Mouse (Mus musculus): ENCODE results near the gene Dmwd. TPM values are rescaled to one million over a fixed set of nuclear protein-coding genes. Genes with fewer than 3 reads are reported as not detected.
A peak's percentile ranks its signal among the peaks of the same experiment; 100 is the strongest.

Gene Dmwd
- total and polyA plus RNA-seq, 3 experiments, result 47.8 to 70.9 (median 54.9) TPM

GRCm38 (mm10) chr7:19082171-19082570 is 6.1 kb downstream of the Dmwd start:
- intact Hi-C loops (cut with DNase I), result no loop called here
- DNase-seq, result peak; percentile 37 to 43
- TF ChIP-seq POLR2A (IDR thresholded peaks at IDR 0.05; ENCODE audit: insufficient read depth, low read depth, low read length) (no peak), EP300 (IDR thresholded peaks at IDR 0.05; ENCODE audit: insufficient read depth, low read depth, low read length) (no peak), CTCF (IDR thresholded peaks at IDR 0.05) (no peak)
- H3K36me3 ChIP-seq (ENCODE audit: control insufficient read depth, insufficient read depth, low read length), result peaks cover 3% of the 10 kb centered on the region
- no peaks in the 10 kb centered on the region for H3K27me3 ChIP-seq (ENCODE audit: control insufficient read depth, insufficient read depth, low read length)
- 66% methylated on average over 4 of the region's 4 CpGs for WGBS
- H3K4me1 ChIP-seq (ENCODE audit: control insufficient read depth, insufficient read depth, low read length), result peaks cover 7% of the 10 kb centered on the region
- H3K79me2 ChIP-seq (replicated peaks; ENCODE audit: control insufficient read depth, insufficient read depth, low read length), result no peaks in the 10 kb centered on the region
- no peak overlapping the region for H3K4me3 ChIP-seq
- peak overlapping the region; percentile 97 for H3K27ac ChIP-seq
- peak overlapping the region; percentile 3; the same call in 1 of the 2 replicates for H3K9ac ChIP-seq (ENCODE audit: low read depth, low read length)

- Histone ChIP-seq H3K27me3 (ENCODE audit: control insufficient read depth, insufficient read depth, low read length) (no peaks in the 10 kb centered on the region), H3K9ac (ENCODE audit: low read depth, low read length) (no peak overlapping the region), H3K36me3 (ENCODE audit: control insufficient read depth, insufficient read depth, low read length) (peaks cover 3% of the 10 kb centered on the region), H3K4me3 (no peak overlapping the region), H3K4me1 (ENCODE audit: control insufficient read depth, insufficient read depth, low read length) (peaks cover 5% of the 10 kb centered on the region), H3K27ac (peak overlapping the region; percentile 97), H3K79me2 (replicated peaks; ENCODE audit: control insufficient read depth, insufficient read depth, low read length) (no peaks in the 10 kb centered on the region)
- peak; percentile 80 to 88 for DNase-seq
- TF ChIP-seq CTCF (IDR thresholded peaks at IDR 0.05), result no peak
- TF ChIP-seq EP300 (IDR thresholded peaks at IDR 0.05; ENCODE audit: insufficient read depth, low read depth, low read length), result peak; percentile 84
- intact Hi-C loops (cut with DNase I), result no loop called here
- WGBS, result 33% methylated on average over 6 of the region's 6 CpGs
Measured at GRCm38 (mm10) chr7:19083096-19083495, 7.1 kb downstream of the Dmwd start.

- Histone ChIP-seq H3K36me3 (ENCODE audit: control insufficient read depth, insufficient read depth, low read length) (peaks cover 3% of the 10 kb centered on the region), H3K4me1 (ENCODE audit: control insufficient read depth, insufficient read depth, low read length) (peaks cover 5% of the 10 kb centered on the region), H3K27me3 (ENCODE audit: control insufficient read depth, insufficient read depth, low read length) (no peaks in the 10 kb centered on the region), H3K4me3 (peak within 1 kb of the TSS; percentile 48), H3K9ac (ENCODE audit: low read depth, low read length) (peak within 1 kb of the TSS; percentile 87), H3K27ac (peak within 1 kb of the TSS; percentile 97), H3K79me2 (replicated peaks; ENCODE audit: control insufficient read depth, insufficient read depth, low read length) (no peaks in the 10 kb centered on the region)
- intact Hi-C loops (cut with DNase I), result no loop called here
- DNase-seq, result peak; percentile 70 to 77
- TF ChIP-seq CTCF (IDR thresholded peaks at IDR 0.05), result no peak
- peak; percentile 85 for TF ChIP-seq POLR2A (IDR thresholded peaks at IDR 0.05; ENCODE audit: insufficient read depth, low read depth, low read length)
- 23% methylated on average over 10 of the region's 10 CpGs for whole genome bisulfite sequencing
Measured at GRCm38 (mm10) chr7:19083701-19084100, 7.7 kb downstream of the Dmwd start, which contains the start of gene Dmpk. Dmpk (plus strand) TSS chr7:19083849.

GRCm38 (mm10) chr7:19084277-19084771 is 8.3 kb downstream of the Dmwd start:
- peak overlapping the region; percentile 48 for H3K4me3 ChIP-seq
- TF ChIP-seq POLR2A (IDR thresholded peaks at IDR 0.05; ENCODE audit: insufficient read depth, low read depth, low read length) (0 out of 2 replicates have a peak, but pooled peaks have one; percentile 13), EP300 (IDR thresholded peaks at IDR 0.05; ENCODE audit: insufficient read depth, low read depth, low read length) (no peak), CTCF (IDR thresholded peaks at IDR 0.05) (no peak)
- no peaks in the 10 kb centered on the region for H3K27me3 ChIP-seq (ENCODE audit: control insufficient read depth, insufficient read depth, low read length)
- H3K27ac ChIP-seq, result peak overlapping the region; percentile 97
- H3K9ac ChIP-seq (ENCODE audit: low read depth, low read length), result peak overlapping the region; percentile 87
- peaks cover 5% of the 10 kb centered on the region for H3K4me1 ChIP-seq (ENCODE audit: control insufficient read depth, insufficient read depth, low read length)
- 36% methylated on average over 6 of the region's 6 CpGs for WGBS
- intact Hi-C loops (cut with DNase I), result no loop called here
- peaks cover 3% of the 10 kb centered on the region for H3K36me3 ChIP-seq (ENCODE audit: control insufficient read depth, insufficient read depth, low read length)
- no peaks in the 10 kb centered on the region for H3K79me2 ChIP-seq (replicated peaks; ENCODE audit: control insufficient read depth, insufficient read depth, low read length)
- peak; percentile 58 to 65 for DNase-seq

GRCm38 (mm10) chr7:19084921-19085473 is 9.0 kb downstream of the Dmwd start:
- Histone ChIP-seq H3K79me2 (replicated peaks; ENCODE audit: control insufficient read depth, insufficient read depth, low read length) (no peaks in the 10 kb centered on the region), H3K27me3 (ENCODE audit: control insufficient read depth, insufficient read depth, low read length) (no peaks in the 10 kb centered on the region), H3K36me3 (ENCODE audit: control insufficient read depth, insufficient read depth, low read length) (peaks cover 3% of the 10 kb centered on the region), H3K9ac (ENCODE audit: low read depth, low read length) (peak overlapping the region; percentile 87), H3K27ac (peak overlapping the region; percentile 97), H3K4me1 (ENCODE audit: control insufficient read depth, insufficient read depth, low read length) (peaks cover 5% of the 10 kb centered on the region), H3K4me3 (peak overlapping the region; percentile 48)
- TF ChIP-seq POLR2A (IDR thresholded peaks at IDR 0.05; ENCODE audit: insufficient read depth, low read depth, low read length) (no peak), CTCF (IDR thresholded peaks at IDR 0.05) (no peak), EP300 (IDR thresholded peaks at IDR 0.05; ENCODE audit: insufficient read depth, low read depth, low read length) (no peak)
- intact Hi-C loops (cut with DNase I), result no loop called here
- DNase-seq, result no peak
- 14% methylated on average over 9 of the region's 9 CpGs for WGBS

- TF ChIP-seq EP300 (IDR thresholded peaks at IDR 0.05; ENCODE audit: insufficient read depth, low read depth, low read length), result no peak
- TF ChIP-seq POLR2A (IDR thresholded peaks at IDR 0.05; ENCODE audit: insufficient read depth, low read depth, low read length), result no peak
- TF ChIP-seq CTCF (IDR thresholded peaks at IDR 0.05), result no peak
- peaks cover 3% of the 10 kb centered on the region for H3K36me3 ChIP-seq (ENCODE audit: control insufficient read depth, insufficient read depth, low read length)
- 13% methylated on average over 6 of the region's 6 CpGs for WGBS
- H3K9ac ChIP-seq (ENCODE audit: low read depth, low read length), result peak overlapping the region; percentile 87
- H3K4me3 ChIP-seq, result peak overlapping the region; percentile 48
- no peaks in the 10 kb centered on the region for H3K27me3 ChIP-seq (ENCODE audit: control insufficient read depth, insufficient read depth, low read length)
- no peaks in the 10 kb centered on the region for H3K79me2 ChIP-seq (replicated peaks; ENCODE audit: control insufficient read depth, insufficient read depth, low read length)
- DNase-seq, result peak in 1 of 2 experiments; percentile 30
- intact Hi-C loops (cut with DNase I), result no loop called here
- H3K4me1 ChIP-seq (ENCODE audit: control insufficient read depth, insufficient read depth, low read length), result peaks cover 5% of the 10 kb centered on the region
- H3K27ac ChIP-seq, result peak overlapping the region; percentile 97
Measured at GRCm38 (mm10) chr7:19085495-19085894, 9.5 kb downstream of the Dmwd start.
